Mouse (Mus musculus): ENCODE measurements at regions not wholly inside any gene's neighbourhood (a gene's known extent, or its start where the extent isn't known, plus 50 kb on each side); places are given as distances from the start of the nearest gene placed in this dataset.
"Not testable (repeated sequence)": the region's sequence is repeated elsewhere in the genome, so short reads cannot be mapped to it uniquely, and the experiment has no call there.

DNA sequence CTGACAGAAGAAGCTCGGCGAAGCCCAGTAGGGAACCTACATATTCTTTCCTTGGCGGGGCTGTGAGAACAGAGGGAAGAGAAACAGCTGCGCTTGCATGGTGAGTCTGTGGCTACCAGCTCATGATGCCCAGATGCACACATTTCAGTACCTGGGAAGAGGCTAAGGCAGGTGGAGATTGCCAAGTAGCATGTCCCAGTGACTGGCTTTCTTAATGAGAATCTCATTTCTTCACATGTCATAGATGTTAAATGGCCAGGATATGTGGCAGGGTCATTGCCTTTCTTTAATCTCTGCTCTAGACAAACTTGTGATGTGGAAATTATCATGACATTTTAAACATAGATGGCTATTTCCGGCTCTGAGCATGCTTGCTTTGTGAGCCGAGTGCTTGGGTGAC, 109.5 kb upstream of the Tns3 start:
- intact Hi-C loops (cut with DNase I; ENCODE audit: low total_unique reads), result no loop called here
- no peak for DNase-seq

DNA sequence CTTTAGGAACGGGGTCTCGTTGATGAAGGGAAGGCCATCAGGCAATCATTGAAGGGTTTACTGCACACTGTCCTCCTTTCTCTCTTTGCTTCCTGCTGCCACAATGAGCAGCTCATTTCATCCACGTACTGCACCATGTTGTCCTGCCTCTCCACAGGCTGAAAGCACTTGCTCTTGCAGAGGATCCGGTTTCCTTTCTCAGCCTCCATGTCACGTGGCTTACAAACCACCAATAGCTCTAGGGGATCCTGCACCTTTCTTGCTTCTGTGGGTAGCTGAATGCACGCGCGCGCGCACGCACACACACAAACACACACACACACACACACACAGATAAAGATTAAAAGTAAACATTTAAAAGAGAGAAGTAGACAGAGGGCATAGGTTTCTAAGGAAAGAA, 108.9 kb upstream of the Tns3 start:
- DNase-seq, result no peak
- intact Hi-C loops (cut with DNase I; ENCODE audit: low total_unique reads), result no loop called here

DNA sequence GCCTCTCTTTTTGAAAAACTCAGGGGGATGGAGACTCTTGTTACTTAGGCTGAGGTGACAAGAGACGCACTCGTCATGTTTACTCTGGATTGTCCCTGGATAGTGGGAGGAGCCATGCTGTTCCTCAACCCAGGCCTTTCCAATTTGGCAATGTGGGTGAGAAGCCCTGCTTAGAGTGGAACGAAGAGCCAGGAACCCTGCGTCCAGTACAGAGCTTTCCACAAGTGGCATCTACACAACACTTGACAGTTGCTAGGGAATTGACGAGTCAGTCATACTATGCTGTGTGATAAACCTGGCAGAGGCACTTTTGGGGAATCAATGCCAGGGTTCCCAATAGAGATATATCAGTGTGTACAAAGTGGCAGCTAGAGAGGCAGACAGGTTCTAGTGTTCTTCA, 108.2 kb upstream of the Tns3 start:
- DNase-seq, result no peak
- intact Hi-C loops (cut with DNase I; ENCODE audit: low total_unique reads), result no loop called here

DNA sequence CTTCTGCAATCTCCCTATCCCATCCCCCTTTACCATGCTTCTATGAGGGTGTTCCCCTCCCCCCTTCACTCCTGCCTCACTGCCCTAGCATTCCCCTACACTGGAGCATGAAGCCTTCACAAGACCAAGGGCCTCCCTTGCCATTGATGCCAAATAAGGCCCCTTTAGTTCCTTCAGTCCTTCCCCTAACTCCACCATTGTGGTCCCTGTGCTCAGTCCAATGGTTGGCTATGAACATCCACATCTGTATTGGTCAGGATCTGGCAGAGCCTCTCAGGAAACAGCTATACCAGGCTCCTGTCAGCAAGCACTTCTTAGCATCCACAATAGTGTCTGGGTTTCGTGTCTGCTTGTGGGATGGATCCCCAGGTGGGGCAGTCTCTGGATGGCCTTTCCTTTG, 104.4 kb upstream of the Tns3 start:
- DNase-seq; intact Hi-C loops (cut with DNase I; ENCODE audit: low total_unique reads): not testable (repeated sequence)

DNA sequence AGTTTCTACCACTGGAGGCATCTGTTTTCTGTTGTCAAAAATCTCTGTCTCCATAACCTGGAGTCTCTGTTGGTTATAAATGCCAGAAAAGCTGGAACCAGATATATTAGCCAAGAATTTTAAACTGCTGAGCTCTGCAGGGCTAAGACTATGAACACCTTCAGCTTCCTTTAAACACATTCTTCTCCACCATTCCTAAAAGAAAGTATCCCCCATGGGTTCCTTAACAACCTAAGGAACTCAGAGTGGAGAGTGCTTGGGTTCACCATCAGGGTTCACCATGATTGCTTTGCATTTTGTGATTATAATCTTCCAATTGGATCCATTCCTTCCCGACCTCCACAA, 101.2 kb upstream of the Tns3 start:
- intact Hi-C loops (cut with DNase I; ENCODE audit: low total_unique reads), result no loop called here
- DNase-seq, result no peak

DNA sequence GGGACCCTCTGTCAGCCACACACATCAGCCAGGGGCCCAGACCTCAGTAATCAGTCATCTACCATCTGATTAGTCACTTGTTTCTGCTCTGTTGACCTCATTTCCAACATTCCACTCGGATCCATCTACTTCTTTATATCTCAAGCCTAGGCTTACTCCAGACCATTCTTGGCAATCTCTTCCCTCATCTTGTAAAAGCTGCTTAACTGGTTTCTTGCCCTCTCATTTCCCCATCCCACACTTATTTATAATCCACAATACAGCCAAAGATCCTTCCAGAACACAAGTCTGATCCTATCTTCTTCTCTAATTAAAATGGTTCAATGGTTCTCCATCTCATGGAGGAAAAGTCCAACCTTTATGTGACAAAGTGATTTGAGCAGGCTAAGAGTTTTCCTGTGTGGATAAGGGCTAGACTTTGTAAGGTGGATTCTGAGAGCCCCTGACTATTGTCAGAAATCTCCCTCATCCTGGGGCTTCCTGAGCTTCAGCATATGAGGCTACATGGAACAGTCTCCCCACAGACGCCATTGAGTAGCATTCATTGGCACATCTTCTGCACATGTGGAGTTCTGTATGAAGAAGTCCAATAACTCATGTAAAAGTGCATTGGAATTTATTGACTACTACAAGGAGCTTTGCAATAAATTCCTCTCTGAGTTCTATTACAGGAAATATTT, 100.7 kb upstream of the Tns3 start:
- no peak for DNase-seq
- intact Hi-C loops (cut with DNase I; ENCODE audit: low total_unique reads), result no loop called here

DNA sequence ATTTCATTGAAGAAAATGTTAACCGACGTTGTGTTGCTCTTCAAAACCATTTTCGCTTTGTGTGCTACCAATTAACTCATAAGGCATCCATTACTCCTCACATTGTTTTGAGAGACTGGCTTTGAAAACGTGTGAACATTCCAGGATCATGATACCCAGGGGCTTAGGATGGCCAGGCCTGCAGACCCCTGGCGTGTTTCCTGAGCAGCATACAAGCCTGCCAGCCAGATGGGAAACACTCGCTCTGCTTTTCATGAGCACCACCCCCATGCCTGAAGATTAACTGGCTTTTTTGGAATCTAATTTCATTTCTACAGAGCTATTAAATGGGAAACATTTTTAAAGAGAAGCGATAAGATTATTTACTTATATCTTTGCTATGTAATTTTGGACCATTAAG, 99.1 kb upstream of the Tns3 start:
- DNase-seq, result peak; percentile 7
- intact Hi-C loops (cut with DNase I; ENCODE audit: low total_unique reads), result no loop called here

DNA sequence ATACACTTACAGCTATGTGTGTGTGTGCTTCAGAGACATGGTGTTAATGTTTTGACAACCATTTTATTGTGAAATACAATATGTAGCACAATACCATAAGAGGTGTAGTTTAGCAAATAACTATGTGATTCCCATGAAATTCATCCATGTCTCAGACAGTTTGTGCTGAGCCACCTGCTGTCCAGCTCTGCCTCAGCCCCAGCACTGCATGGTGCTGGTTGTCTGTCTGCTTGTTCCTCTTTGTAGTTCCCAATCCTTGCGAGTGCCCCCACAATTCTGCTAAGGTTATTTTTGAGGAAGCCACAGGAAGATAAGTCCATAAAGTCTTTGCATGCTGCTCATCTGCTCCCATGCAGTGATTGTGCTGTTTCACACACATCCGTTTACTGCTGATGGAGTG, 97.8 kb upstream of the Tns3 start:
- intact Hi-C loops (cut with DNase I; ENCODE audit: low total_unique reads), result no loop called here
- DNase-seq, result no peak

DNA sequence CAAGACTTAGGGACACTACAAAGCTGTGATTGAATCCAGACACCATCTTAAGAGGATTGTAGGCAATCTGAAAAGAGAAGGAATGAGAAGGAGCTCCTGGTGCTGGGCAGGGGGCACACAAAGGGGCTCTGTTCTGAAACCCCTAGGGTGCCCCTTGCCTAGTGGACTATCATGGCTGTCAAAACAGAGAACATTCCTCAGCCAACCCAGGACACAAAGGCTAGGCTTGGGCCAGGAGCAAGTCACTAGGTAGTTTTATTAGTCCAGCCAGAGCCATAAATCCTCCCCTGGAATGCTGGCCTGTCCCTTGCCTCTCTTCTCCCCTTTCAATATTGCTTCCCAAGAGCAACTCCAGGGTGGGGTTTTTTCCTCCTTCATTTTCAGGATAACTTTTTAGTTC, 97.3 kb upstream of the Tns3 start:
- intact Hi-C loops (cut with DNase I; ENCODE audit: low total_unique reads), result no loop called here
- DNase-seq, result peak; percentile 10

DNA sequence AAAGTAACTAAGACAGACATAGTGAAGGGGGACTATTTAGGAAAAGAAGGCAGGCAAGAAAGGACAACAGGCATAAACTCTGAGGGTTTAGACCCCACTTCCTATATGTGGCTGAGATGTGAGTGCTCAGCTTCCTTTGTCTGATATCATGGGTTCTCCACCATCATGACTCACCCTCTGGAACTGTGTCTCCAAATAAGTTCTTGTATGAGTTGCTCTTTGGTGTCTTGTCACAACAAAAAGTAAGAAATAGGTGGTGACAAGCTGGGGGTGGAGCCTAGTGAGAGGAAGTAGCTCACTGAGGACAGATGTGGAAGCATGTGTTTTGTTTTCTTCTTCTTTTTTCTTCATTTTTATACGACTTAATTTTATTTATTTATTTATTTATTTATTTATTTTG, 95.5 kb upstream of the Tns3 start:
- intact Hi-C loops (cut with DNase I; ENCODE audit: low total_unique reads), result no loop called here
- no peak for DNase-seq

DNA sequence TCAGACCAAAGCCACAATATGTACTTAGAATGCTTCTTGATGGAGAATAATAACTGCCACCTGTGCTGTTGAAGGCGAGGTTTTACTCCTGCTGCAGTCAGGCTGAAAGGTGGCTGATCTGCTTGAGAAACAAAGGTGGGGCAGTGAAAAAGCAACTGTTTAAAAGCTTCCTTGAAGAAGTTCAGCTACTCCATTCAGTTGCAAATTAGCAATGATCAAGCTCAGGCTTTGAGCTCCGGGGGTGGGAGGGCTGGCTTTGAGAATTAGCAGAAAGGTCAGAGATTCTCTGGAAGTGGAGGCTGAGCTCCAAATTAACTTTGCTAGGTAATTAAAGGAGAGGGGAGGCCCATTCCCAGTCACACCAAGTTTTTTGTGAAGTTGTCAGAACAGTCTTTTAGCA, 90.2 kb upstream of the Tns3 start:
- intact Hi-C loops (cut with DNase I; ENCODE audit: low total_unique reads); DNase-seq: not testable (repeated sequence)

DNA sequence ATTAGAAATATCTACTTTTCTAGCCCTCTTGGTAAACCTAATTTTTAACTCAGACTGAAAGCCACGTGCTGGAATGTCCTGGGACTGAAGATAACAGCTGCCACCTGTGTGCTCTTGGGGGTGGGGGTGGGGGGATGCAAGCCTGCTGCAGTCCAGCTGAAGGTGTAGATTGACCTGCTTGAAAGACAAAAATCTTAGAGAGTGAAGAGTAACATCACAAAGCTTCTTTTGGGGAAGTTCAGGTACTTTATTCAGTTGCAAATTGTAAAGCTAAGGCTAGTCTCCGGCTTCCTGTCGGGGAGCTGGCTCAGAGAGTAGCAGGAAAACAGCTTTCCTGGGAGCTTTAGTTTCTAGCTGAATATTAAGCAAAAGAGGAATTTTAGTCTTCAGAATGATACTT, 71.4 kb upstream of the Tns3 start:
- intact Hi-C loops (cut with DNase I; ENCODE audit: low total_unique reads); DNase-seq: not testable (repeated sequence)

DNA sequence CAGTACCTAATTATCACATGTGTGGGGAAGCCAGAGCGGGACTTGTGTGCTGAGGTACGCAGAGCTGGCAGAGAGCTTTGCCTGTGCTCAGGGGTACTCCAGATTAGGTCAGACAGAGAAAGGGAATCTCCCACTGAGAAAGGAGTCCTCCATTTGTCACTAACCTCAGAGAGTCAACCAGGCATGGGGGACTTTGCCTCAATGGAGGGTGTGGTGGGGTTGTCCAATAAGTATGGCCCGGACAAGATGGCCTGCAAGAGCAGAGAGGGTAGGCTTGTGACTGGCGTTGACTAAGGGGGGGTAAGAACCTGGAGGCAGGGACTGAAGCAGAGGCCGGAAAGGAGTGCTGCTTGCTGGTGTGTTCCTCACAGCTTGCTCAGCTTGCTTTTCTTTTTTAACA, 62.7 kb upstream of the Tns3 start:
- intact Hi-C loops (cut with DNase I; ENCODE audit: low total_unique reads), result no loop called here
- no peak for DNase-seq

DNA sequence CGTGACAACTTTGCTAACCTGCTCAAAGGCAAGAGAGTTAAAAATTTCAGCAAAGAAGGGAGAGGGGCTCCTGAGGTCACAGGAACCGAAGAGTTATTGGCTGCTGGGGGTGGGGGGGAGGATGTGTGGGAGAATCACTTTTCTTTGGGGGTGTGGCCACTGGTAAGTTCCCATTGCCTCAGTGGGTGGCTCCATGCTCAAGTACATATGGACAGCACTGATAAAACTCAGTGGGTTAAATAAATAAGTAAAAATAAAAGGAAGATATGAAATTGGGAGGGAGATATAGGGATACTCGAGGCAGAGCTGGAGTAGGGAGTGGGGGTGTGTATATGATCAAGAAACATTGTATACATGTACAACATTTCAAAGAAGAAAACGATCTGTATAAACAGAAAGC, 61.2 kb upstream of the Tns3 start:
- no peak for DNase-seq
- intact Hi-C loops (cut with DNase I; ENCODE audit: low total_unique reads), result no loop called here

DNA sequence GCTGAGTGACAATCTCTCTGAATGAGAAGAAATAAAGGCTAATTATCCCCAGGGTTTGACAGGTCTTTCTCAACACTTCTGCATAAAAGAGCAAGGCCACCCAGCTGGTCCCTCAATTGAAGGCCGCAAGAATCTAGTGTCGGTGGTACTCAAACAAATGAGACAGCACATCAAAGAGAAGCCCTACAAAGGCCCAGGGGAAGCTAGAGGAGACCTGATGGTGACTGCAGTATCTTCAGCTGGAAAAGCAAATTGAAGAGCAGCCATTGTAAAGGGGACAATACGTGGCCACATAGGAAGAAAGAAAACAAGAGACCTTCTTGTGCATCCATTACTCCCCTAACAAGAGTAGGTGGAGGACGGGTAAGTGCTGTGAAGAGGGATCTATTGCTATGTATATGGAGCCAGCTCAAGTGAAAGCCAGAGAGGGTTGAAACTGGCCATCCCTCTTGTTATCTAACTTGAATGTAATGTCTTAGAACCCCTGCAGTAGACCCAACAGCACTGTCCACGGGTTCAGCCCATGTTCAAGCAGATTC, 58.8 kb upstream of the Tns3 start:
- intact Hi-C loops (cut with DNase I; ENCODE audit: low total_unique reads), result no loop called here

DNA sequence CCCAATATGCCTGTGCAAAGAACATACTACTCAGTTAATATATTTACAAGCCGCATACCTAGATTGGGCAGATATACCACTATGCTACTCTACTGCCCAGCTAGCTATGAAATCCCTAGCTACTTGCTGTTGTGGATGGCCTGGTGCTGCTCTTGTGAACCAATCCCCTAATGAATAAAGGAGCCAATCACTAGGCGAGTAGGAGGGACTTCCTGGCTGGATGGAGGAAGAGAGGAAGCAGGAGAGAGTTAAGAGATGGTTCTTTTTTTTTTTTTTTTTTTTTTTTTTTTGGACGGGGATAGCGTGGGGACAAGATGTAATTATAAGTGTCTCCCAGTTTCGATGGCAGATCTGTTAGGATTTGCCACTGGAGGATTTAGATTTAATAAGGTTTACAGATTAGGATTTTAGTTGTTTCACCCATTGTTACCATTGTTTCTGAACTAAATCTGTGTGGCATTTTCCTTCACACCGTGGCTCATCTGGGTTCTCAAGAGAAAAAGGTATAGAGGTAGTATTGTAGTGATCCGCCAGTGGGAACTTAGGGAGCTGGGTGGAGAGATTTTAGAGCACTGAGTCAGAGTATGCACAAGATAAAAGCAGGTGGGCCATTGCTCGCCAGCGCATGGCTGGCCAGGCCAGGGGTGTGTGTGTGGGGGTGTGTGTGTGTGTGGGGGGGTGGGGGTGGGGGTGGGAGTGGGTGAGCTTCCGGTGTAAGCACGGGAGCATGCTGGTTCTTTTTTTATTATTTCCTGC, 55.1 kb upstream of the Tns3 start:
- DNase-seq, result no peak
- intact Hi-C loops (cut with DNase I; ENCODE audit: low total_unique reads), result no loop called here

More for the DNA sequence above, 58.8 kb upstream of the Tns3 start:
- no peak for DNase-seq

DNA sequence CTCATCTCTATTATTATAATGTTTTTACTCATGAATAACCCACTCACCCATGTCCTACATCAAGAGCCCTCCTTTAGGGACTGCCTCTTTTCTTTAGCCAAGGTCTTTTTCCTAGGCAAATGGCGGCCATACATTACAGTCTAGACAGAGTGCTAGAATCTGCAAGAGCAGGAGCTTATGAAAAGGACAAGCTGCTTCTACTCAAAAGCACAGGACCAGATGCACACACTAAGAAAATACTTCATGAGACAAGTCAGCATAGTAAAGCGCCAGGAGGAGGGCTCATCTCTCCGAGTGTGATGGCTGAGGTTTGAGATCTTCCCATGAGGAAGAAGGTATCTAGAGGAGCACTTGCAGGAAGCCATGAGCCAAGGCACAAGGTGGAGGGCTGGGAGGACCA, 53.4 kb upstream of the Tns3 start:
- DNase-seq, result no peak
- intact Hi-C loops (cut with DNase I; ENCODE audit: low total_unique reads), result no loop called here

DNA sequence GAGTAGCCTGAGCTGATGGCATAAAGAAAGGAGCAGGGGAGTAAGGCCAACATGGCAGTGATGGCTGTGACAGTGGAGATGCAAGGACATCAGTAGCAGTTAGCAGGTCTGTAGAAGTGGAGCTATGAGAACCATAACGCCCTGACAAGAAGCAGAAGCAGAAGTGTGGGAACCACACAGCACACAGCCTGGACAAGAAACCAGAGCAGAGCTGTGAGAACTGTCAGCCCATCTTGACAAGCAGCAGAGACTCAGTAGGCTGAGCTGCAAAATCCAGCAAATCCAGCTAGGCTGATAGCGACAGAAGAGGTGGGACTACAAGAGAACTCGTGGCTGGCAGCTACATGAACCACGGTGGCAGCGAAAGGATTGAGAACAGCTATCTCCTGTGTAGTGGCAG, 52.5 kb upstream of the Tns3 start:
- DNase-seq, result no peak
- intact Hi-C loops (cut with DNase I; ENCODE audit: low total_unique reads), result no loop called here

DNA sequence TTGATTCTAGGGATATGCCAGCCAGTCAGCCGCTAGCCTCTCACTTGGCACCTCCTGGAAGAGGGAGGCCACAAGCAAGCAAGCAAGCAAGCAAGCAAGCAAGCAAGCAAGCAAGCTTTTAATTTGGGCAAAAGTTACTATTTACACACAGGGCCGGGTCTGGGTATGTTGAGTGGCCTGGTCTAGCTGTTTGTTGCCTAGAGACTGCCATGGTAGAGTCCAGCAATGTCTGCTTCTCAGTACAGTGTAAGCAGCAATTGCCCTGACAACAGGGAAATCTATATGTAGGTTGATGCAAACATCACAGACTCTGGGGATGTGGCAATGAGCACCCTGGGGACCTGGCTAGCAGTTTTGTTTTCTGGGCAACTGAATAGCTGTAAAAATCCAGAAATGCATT, 51.4 kb upstream of the Tns3 start:
- intact Hi-C loops (cut with DNase I; ENCODE audit: low total_unique reads), result no loop called here
- DNase-seq, result no peak
